Mouse (Mus musculus) heart, adult 2 months (tissue): ENCODE results near the gene Dad1. TPM values are rescaled to one million over a fixed set of nuclear protein-coding genes. Genes with fewer than 3 reads are reported as not detected.
A peak's percentile ranks its signal among the peaks of the same experiment; 100 is the strongest.

Source experiments
- DNase-seq, 2 experiments: peaks; one replicate each; pipeline ENCODE4 v3.0.0; 2021
- H3K27ac ChIP-seq: fragments of 200-600 bp; 2 replicates; pipeline ENCODE4 v1.8.1; 2022
- H3K27me3 ChIP-seq: fragments of 200-500 bp; 2 replicates; pipeline ENCODE4 v1.6.1; 2012; ENCODE audit warnings: mild to moderate bottlenecking, low read length, inconsistent platforms, mixed read lengths; ENCODE audit not compliant: control insufficient read depth, insufficient read depth
- H3K36me3 ChIP-seq: fragments of 200-500 bp; 2 replicates; pipeline ENCODE4 v1.6.1; 2012; ENCODE audit warnings: low read length, inconsistent platforms; ENCODE audit not compliant: control insufficient read depth, insufficient read depth
- H3K4me1 ChIP-seq: fragments of 200-500 bp; 2 replicates; pipeline ENCODE4 v1.6.1; 2011; ENCODE audit warnings: low read length; ENCODE audit not compliant: control insufficient read depth, insufficient read depth
- H3K4me3 ChIP-seq: fragments of 200-600 bp; 2 replicates; pipeline ENCODE4 v1.8.1; 2022
- H3K79me2 ChIP-seq: fragments of 200-500 bp; replicated peaks from 2 replicates; pipeline ENCODE4 v1.6.1; 2012; ENCODE audit warnings: mild to moderate bottlenecking, inconsistent platforms, low read length, moderate library complexity, mixed read lengths; ENCODE audit not compliant: control insufficient read depth, insufficient read depth
- H3K9ac ChIP-seq: fragments of 200-500 bp; 2 replicates; pipeline ENCODE4 v1.6.1; 2012; ENCODE audit warnings: low read depth, mild to moderate bottlenecking, control low read depth, inconsistent platforms, low read length, mixed read lengths
- CTCF ChIP-seq: fragments of 200-600 bp; IDR thresholded peaks from 2 replicates; pipeline ENCODE4 v1.8.1; 2022; ENCODE audit warnings: antibody characterized with exemption, mild to moderate bottlenecking, moderate library complexity
- EP300 ChIP-seq: fragments of 200-500 bp; IDR thresholded peaks from 2 replicates; pipeline ENCODE4 v1.6.1; 2011; ENCODE audit warnings: low read depth, low read length, control low read depth; ENCODE audit not compliant: insufficient read depth
- POLR2A ChIP-seq: fragments of 200-500 bp; IDR thresholded peaks from 2 replicates; pipeline ENCODE4 v1.6.1; 2011; ENCODE audit warnings: mild to moderate bottlenecking, low read depth, low read length, control low read depth; ENCODE audit not compliant: insufficient read depth
- WGBS: fragments of 180-500 bp; shearing (Covaris S2); methylation state at CpG from one replicate; pipeline ENCODE4 v1.1.7; 2018; 5-methylcytosine and 5-hydroxymethylcytosine counted together
- intact Hi-C: fragments of 180-260 bp; cut with DNase I; formaldehyde crosslinking; loops from one replicate; pipeline ENCODE4 v1.15.1; 2025
- polyA plus RNA-seq: library from polyadenylated mRNA; depleted of rRNA; stranded (reverse); fragments of >200 nt; gene quantifications from 2 replicates; pipeline ENCODE4 v1.2.3, GENCODE M21; 2012; rRNA removed
- total RNA-seq, 2 experiments: library from RNA; stranded (reverse); gene quantifications; 2 replicates each; pipeline ENCODE4 v1.2.3; 2021

The Dad1 gene
- total and polyA plus RNA-seq, 3 experiments = 99.0 to 393 (median 115) TPM

- H3K4me1 ChIP-seq = peaks cover 11% of the 10 kb centered on the region
- no peak overlapping the region for H3K9ac ChIP-seq
These were observed 62.9 kb downstream of the Dad1 start for GRCm38 (mm10) chr14:54191026-54191390.

GRCm38 (mm10) chr14:54190305-54191025 lies 63.4 kb downstream of the Dad1 start:
- Histone ChIP-seq H3K27ac (peak overlapping the region; percentile 61), H3K36me3 (peaks cover 4% of the 10 kb centered on the region; the same call in 1 of the 2 replicates), H3K4me3 (no peak overlapping the region), H3K4me1 (peaks cover 12% of the 10 kb centered on the region), H3K79me2 (no peaks in the 10 kb centered on the region), H3K9ac (peak overlapping the region; percentile 9; the same call in 1 of the 2 replicates), H3K27me3 (no peaks in the 10 kb centered on the region)
- TF ChIP-seq POLR2A = no peak
- no peak for TF ChIP-seq EP300
- no peak for TF ChIP-seq CTCF
- intact Hi-C loops = no loop called here
- 35% methylated on average over 7 of the region's 7 CpGs for WGBS
- DNase-seq = no peak

More at GRCm38 (mm10) chr14:54191026-54191390, 62.9 kb downstream of the Dad1 start:
- TF ChIP-seq POLR2A (no peak), EP300 (no peak), CTCF (no peak)
- H3K79me2 ChIP-seq = no peaks in the 10 kb centered on the region
- DNase-seq = no peak
- WGBS = 56% methylated on average over 4 of the region's 4 CpGs
- no peaks in the 10 kb centered on the region for H3K27me3 ChIP-seq
- intact Hi-C loops = no loop called here
- no peak overlapping the region for H3K4me3 ChIP-seq
- peaks cover 4% of the 10 kb centered on the region; the same call in 1 of the 2 replicates for H3K36me3 ChIP-seq
- H3K27ac ChIP-seq = peak overlapping the region; percentile 61

- Histone ChIP-seq H3K27ac (peak overlapping the region; percentile 61), H3K9ac (no peak overlapping the region), H3K36me3 (peaks cover 4% of the 10 kb centered on the region; the same call in 1 of the 2 replicates), H3K79me2 (no peaks in the 10 kb centered on the region), H3K4me3 (no peak overlapping the region), H3K27me3 (no peaks in the 10 kb centered on the region), H3K4me1 (peaks cover 12% of the 10 kb centered on the region)
- TF ChIP-seq CTCF (no peak), POLR2A (no peak), EP300 (no peak)
- 14% methylated on average over 3 of the region's 3 CpGs for WGBS
- intact Hi-C loops = no loop called here
- DNase-seq = peak in 1 of 2 experiments; percentile 33
These were observed 64.6 kb downstream of the Dad1 start for GRCm38 (mm10) chr14:54189255-54189654.

- H3K36me3 ChIP-seq = peaks cover 4% of the 10 kb centered on the region; the same call in 1 of the 2 replicates
- H3K79me2 ChIP-seq = no peaks in the 10 kb centered on the region
- no peak for DNase-seq
- no peak overlapping the region for H3K27ac ChIP-seq
- H3K4me3 ChIP-seq = no peak overlapping the region
- TF ChIP-seq CTCF (no peak), POLR2A (no peak), EP300 (no peak)
- H3K4me1 ChIP-seq = peaks cover 12% of the 10 kb centered on the region
- no peaks in the 10 kb centered on the region for H3K27me3 ChIP-seq
- H3K9ac ChIP-seq = no peak overlapping the region
- intact Hi-C loops = no loop called here
- 83% methylated on average over 6 of the region's 6 CpGs for WGBS
These were observed 66.7 kb downstream of the Dad1 start for GRCm38 (mm10) chr14:54187211-54187610.

Other genes with a start within 250 kb of the Dad1 start
- 10 to 100 TPM; 39.2 to 41.8 TPM for gene Abhd4, start 84 bp upstream of the Dad1 start, total RNA-seq
- 50.2 and 56.8 TPM in 2 replicates for gene Abhd4, start 84 bp upstream of the Dad1 start, polyA plus RNA-seq
- gene Olfr49, start 30.8 kb upstream of the Dad1 start, total RNA-seq = not detected
- gene Olfr49, start 30.8 kb upstream of the Dad1 start, polyA plus RNA-seq = not detected in 2 replicates
- 10 to 100 TPM; 78.5 to 88.0 TPM for gene Oxa1l, start 106.7 kb upstream of the Dad1 start, total RNA-seq
- gene Oxa1l, start 106.7 kb upstream of the Dad1 start, polyA plus RNA-seq = 190 and 205 TPM in 2 replicates
- gene Slc7a7, start 163.7 kb upstream of the Dad1 start, total RNA-seq = 1 to 10 TPM; 4.6 to 5.1 TPM
- 22.0 and 27.0 TPM in 2 replicates for gene Slc7a7, start 163.7 kb upstream of the Dad1 start, polyA plus RNA-seq
- 100 to 1,000 TPM; 115 to 129 TPM for gene Mrpl52, start 172.8 kb upstream of the Dad1 start, total RNA-seq
- 76.7 and 168 TPM in 2 replicates for gene Mrpl52, start 172.8 kb upstream of the Dad1 start, polyA plus RNA-seq
- gene Mmp14, start 177.5 kb upstream of the Dad1 start, total RNA-seq = 10 to 100 TPM; 11.2 to 16.5 TPM
- gene Mmp14, start 177.5 kb upstream of the Dad1 start, polyA plus RNA-seq = 23.5 and 26.5 TPM in 2 replicates
- 10 to 100 TPM; 47.6 to 60.6 TPM for gene Lrp10, start 210.0 kb upstream of the Dad1 start, total RNA-seq
- 61.3 and 72.4 TPM in 2 replicates for gene Lrp10, start 210.0 kb upstream of the Dad1 start, polyA plus RNA-seq
- gene Rem2, start 222.0 kb upstream of the Dad1 start, total RNA-seq = not detected
- not detected in 2 replicates for gene Rem2, start 222.0 kb upstream of the Dad1 start, polyA plus RNA-seq